Comparison of ENCODE assay signal across 10 mouse cellular contexts in genomic region chr11:11948321-11948987, GRCm38 (mm10). TPM values are rescaled to one million over a fixed set of nuclear protein-coding genes. Genes with fewer than 3 reads are reported as not detected.
DNase-seq lines count a peak whose midpoint lies in the region; ATAC-seq and TF ChIP-seq lines count a peak whose summit lies in the region.
"Had no signal": no experiment of that assay in that cellular context is flagged by ENCODE, and none has a peak within 500 bp of the region (broad histone marks: within the 10 kb centered on the region; RNA-seq: fewer than 3 reads in every experiment).

No protein-coding gene starts in this region.

- no peak overlapping the region for H3K4me2 ChIP-seq in heart, embryonic 11.5 days
- no peak overlapping the region for H3K4me2 ChIP-seq in lung, postnatal 0 days (replicated peaks; ENCODE audit: low read depth, low read length)
- H3K4me2 ChIP-seq in embryonic facial prominence, embryonic 11.5 days (ENCODE audit: low read depth, low read length), result peak overlapping the region; percentile 2; the same call in 1 of the 2 replicates
- H3K4me2 ChIP-seq in liver, embryonic 12.5 days, result no peak overlapping the region

- ATAC-seq in heart, embryonic 11.5 days (replicated peaks; ENCODE audit: insufficient number of reproducible peaks, low FRiP score, low TSS enrichment), result peak; percentile 35; the same call in 1 of the 2 replicates
- 0 out of 2 replicates have a peak, but pooled peaks have one; percentile 13 for ATAC-seq in lung, postnatal 0 days
- peak; percentile 93 for ATAC-seq in embryonic facial prominence, embryonic 11.5 days (replicated peaks; ENCODE audit: insufficient number of reproducible peaks, low FRiP score, low TSS enrichment, low read depth)
- ATAC-seq in liver, embryonic 12.5 days, result peak; percentile 48; the same call in 1 of the 2 replicates

- no peak for TF ChIP-seq CTCF in lung, postnatal 0 days (IDR thresholded peaks at IDR 0.05)

- H3K9me3 ChIP-seq in heart, embryonic 11.5 days (replicated peaks; ENCODE audit: control insufficient read depth, low read length), result no peaks in the 10 kb centered on the region
- no peaks in the 10 kb centered on the region for H3K9me3 ChIP-seq in lung, postnatal 0 days (ENCODE audit: low read length)
- no peaks in the 10 kb centered on the region for H3K9me3 ChIP-seq in embryonic facial prominence, embryonic 11.5 days (replicated peaks; ENCODE audit: control insufficient read depth, low read length)
- H3K9me3 ChIP-seq in liver, embryonic 12.5 days (replicated peaks), result no peaks in the 10 kb centered on the region

- DNase-seq in heart, postnatal 14 days, result no peak
- no peak for DNase-seq in lung, postnatal 0 days (ENCODE audit: low spot score)
- DNase-seq in lung, postnatal 36 days, result no peak
- DNase-seq in embryonic facial prominence, embryonic 11.5 days (ENCODE audit: low spot score), result peak; percentile 78
- DNase-seq in cerebellum, adult 11-12 months, result no peak
- no peak for DNase-seq in layer of hippocampus, adult 9-11 months
- DNase-seq: cerebellum, adult 9-11 months; gastrocnemius, postnatal 25 days had no signal

- H3K9ac ChIP-seq in heart, embryonic 11.5 days (ENCODE audit: low read depth, low read length), result peak overlapping the region; percentile 2
- no peak overlapping the region for H3K9ac ChIP-seq in lung, postnatal 0 days (replicated peaks; ENCODE audit: low read depth)
- H3K9ac ChIP-seq in embryonic facial prominence, embryonic 11.5 days (replicated peaks; ENCODE audit: low read length), result peak overlapping the region; percentile 28
- H3K9ac ChIP-seq in liver, embryonic 12.5 days, result 0 out of 2 replicates have a peak overlapping the region, but pooled peaks have one; percentile 15

- H3K27me3 ChIP-seq in heart, embryonic 11.5 days (ENCODE audit: control insufficient read depth, insufficient read depth, low read length), result no peaks in the 10 kb centered on the region
- no peaks in the 10 kb centered on the region for H3K27me3 ChIP-seq in lung, postnatal 0 days (replicated peaks; ENCODE audit: insufficient read depth, low read length)
- no peaks in the 10 kb centered on the region for H3K27me3 ChIP-seq in embryonic facial prominence, embryonic 11.5 days (ENCODE audit: control insufficient read depth, insufficient read depth, low read length)
- no peaks in the 10 kb centered on the region for H3K27me3 ChIP-seq in liver, embryonic 12.5 days (replicated peaks)

- 49% methylated on average over 9 of the region's 9 CpGs for WGBS in heart, embryonic 11.5 days (ENCODE audit: insufficient replicate concordance)
- WGBS in lung, postnatal 0 days, result 26% methylated on average over 9 of the region's 9 CpGs
- 27% methylated on average over 9 of the region's 9 CpGs for WGBS in embryonic facial prominence, embryonic 11.5 days
- 31% methylated on average over 9 of the region's 9 CpGs for WGBS in liver, embryonic 12.5 days (ENCODE audit: insufficient replicate concordance)

- intact Hi-C loops in heart, postnatal 14 days (cut with DNase I), result no loop called here

- H3K27ac ChIP-seq in heart, embryonic 11.5 days (ENCODE audit: low read depth, low read length), result peak overlapping the region; percentile 64
- peak overlapping the region; percentile 62 for H3K27ac ChIP-seq in lung, postnatal 0 days (ENCODE audit: low read length)
- H3K27ac ChIP-seq in embryonic facial prominence, embryonic 11.5 days (replicated peaks; ENCODE audit: low read depth, low read length), result peak overlapping the region; percentile 87
- 0 out of 2 replicates have a peak overlapping the region, but pooled peaks have one; percentile 31 for H3K27ac ChIP-seq in liver, embryonic 12.5 days

- peaks cover 22% of the 10 kb centered on the region for H3K4me1 ChIP-seq in heart, embryonic 11.5 days (ENCODE audit: control insufficient read depth, insufficient read depth, low read length)
- H3K4me1 ChIP-seq in lung, postnatal 0 days (ENCODE audit: insufficient read depth, low read depth, low read length), result peaks cover 11% of the 10 kb centered on the region
- H3K4me1 ChIP-seq in embryonic facial prominence, embryonic 11.5 days (ENCODE audit: control insufficient read depth, insufficient read depth, low read length), result peaks cover 6% of the 10 kb centered on the region
- peaks cover 32% of the 10 kb centered on the region for H3K4me1 ChIP-seq in liver, embryonic 12.5 days

- TF ChIP-seq EP300 in lung, postnatal 0 days (IDR thresholded peaks at IDR 0.05), result no peak

- peaks cover 16% of the 10 kb centered on the region for H3K36me3 ChIP-seq in heart, embryonic 11.5 days (ENCODE audit: control insufficient read depth, insufficient read depth, low read length)
- peaks cover 9% of the 10 kb centered on the region; the same call in 1 of the 2 replicates for H3K36me3 ChIP-seq in lung, postnatal 0 days (ENCODE audit: insufficient read depth, low read length)
- no peaks in the 10 kb centered on the region; the same call in 1 of the 2 replicates for H3K36me3 ChIP-seq in embryonic facial prominence, embryonic 11.5 days (replicated peaks; ENCODE audit: control insufficient read depth, insufficient read depth, low read depth, low read length)
- peaks cover 55% of the 10 kb centered on the region for H3K36me3 ChIP-seq in liver, embryonic 12.5 days

- no peak overlapping the region for H3K4me3 ChIP-seq in heart, embryonic 11.5 days (ENCODE audit: low read depth, low read length)
- H3K4me3 ChIP-seq in lung, postnatal 0 days (ENCODE audit: low read depth, low read length), result no peak overlapping the region
- H3K4me3 ChIP-seq in embryonic facial prominence, embryonic 11.5 days (ENCODE audit: low read depth, low read length), result no peak overlapping the region
- H3K4me3 ChIP-seq in liver, embryonic 12.5 days, result no peak overlapping the region

RNA-seq across cellular contexts. Expression of gene Ddc, which starts 50.5 kb away (rescaled TPM):
- 39.7 and 44.5 TPM in 2 replicates for polyA plus RNA-seq in heart, embryonic 11.5 days (2014; fragmentation: Nextera tagmentation; extraction: Ambion mirVana)
- total RNA-seq in heart, postnatal 14 days (2021), result 1 to 10 TPM; 3.1 to 5.8 TPM
- polyA plus RNA-seq in lung, postnatal 0 days (2015; fragmentation: Nextera tagmentation; extraction: Ambion mirVana), result 12.4 and 17.6 TPM in 2 replicates
- polyA plus RNA-seq in embryonic facial prominence, embryonic 11.5 days (2014; fragmentation: Nextera tagmentation; extraction: Ambion mirVana), result 9.6 and 10.4 TPM in 2 replicates
- 9.3 and 10.4 TPM in 2 replicates for polyA plus RNA-seq in liver, embryonic 12.5 days (2016; fragmentation: Nextera tagmentation; extraction: Ambion mirVana)

Comparison
In these comparisons a context has a peak if more than half of its experiments do, and no peak if none do; other contexts are left out.
1. ATAC-seq: peak in every context shown above with its lines; median percentile 93 in embryonic facial prominence, embryonic 11.5 days; 48 in liver, embryonic 12.5 days; 35 in heart, embryonic 11.5 days; 13 in lung, postnatal 0 days.
2. H3K27ac ChIP-seq: peak in every context shown above with its lines; median percentile 87 in embryonic facial prominence, embryonic 11.5 days; 64 in heart, embryonic 11.5 days; 62 in lung, postnatal 0 days; 31 in liver, embryonic 12.5 days.